Mouse (Mus musculus): ENCODE results near the gene Chrng.

Gene Chrng

GRCm38 (mm10) chr1:87255173-87255572, 50.7 kb downstream of the Chrng start:
- no peak for DNase-seq

DNA sequence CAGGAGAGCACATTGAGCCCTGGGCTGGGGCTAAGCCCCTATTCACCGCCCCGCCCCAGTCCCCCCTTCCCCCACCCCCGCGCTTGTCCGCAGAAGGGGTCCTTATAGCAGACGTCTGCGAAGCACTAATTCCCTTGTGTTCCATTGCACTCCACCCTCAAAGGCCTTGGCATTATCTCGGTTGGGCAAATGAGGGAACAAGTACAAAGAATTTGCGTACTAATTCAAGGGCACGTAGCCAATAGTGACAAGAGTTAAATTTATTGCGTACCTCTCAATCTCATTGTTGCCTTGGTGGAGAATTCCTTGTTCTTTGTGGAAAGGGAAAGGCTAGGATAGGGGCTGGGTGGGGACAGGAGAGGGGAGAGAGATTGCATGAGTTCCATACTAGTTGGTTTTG, 53.2 kb downstream of the Chrng start:
- no peak for DNase-seq

DNA sequence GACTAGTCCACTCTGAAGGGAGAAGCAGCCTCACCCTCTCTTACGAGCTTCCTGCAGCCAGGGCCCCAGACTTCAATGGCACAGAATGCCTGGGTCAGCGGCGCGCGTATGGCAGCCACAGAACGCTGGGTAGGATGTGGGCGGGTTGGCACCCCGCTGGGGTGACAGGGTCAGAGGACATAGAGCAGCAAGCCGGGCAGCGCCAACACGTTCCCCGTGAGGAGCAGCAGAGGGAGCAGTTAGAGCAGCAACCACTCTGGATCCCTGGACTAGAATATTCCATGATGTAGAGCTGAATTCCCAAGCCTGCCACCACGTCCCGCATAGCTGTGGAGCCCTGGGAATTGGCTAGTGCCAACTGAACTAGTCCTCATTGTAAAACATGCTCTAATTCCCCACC, 54.0 kb downstream of the Chrng start:
- DNase-seq = no peak

GRCm38 (mm10) chr1:87259316-87259715, 54.9 kb downstream of the Chrng start:
- DNase-seq = no peak

All from lung, postnatal 4 days (tissue).